Mouse (Mus musculus): ENCODE results near the gene Mybpc1.
"Not testable (repeated sequence)": the region's sequence is repeated elsewhere in the genome, so short reads cannot be mapped to it uniquely, and the experiment has no call there.

Gene Mybpc1

GRCm38 (mm10) chr10:88491632-88492031 lies 113.3 kb downstream of the Mybpc1 start:
- DNase-seq, result no peak

GRCm38 (mm10) chr10:88488629-88489028 lies 116.3 kb downstream of the Mybpc1 start:
- no peak for DNase-seq

GRCm38 (mm10) chr10:88482866-88483265 lies 122.1 kb downstream of the Mybpc1 start:
- not testable (repeated sequence) for DNase-seq
